Mouse (Mus musculus): ENCODE results near the gene Dus3l. TPM values are rescaled to one million over a fixed set of nuclear protein-coding genes. Genes with fewer than 3 reads are reported as not detected.

Dus3l gene
- total and polyA plus RNA-seq, 3 experiments, result 17.7 to 38.7 (median 19.4) TPM

- peak in 1 of 2 experiments; percentile 48 for DNase-seq
- H3K27ac ChIP-seq, result peak overlapping the region; percentile 55
- WGBS, result 1% methylated on average over 51 of the region's 51 CpGs
- TF ChIP-seq CTCF (IDR thresholded peaks at IDR 0.05), result peak; percentile 70
- no peak for TF ChIP-seq POLR2A (IDR thresholded peaks at IDR 0.05; ENCODE audit: insufficient read depth, low read depth, low read length)
- H3K79me2 ChIP-seq (replicated peaks; ENCODE audit: control insufficient read depth, insufficient read depth, low read length), result no peaks in the 10 kb centered on the region
- peaks cover 2% of the 10 kb centered on the region; the same call in 1 of the 2 replicates for H3K27me3 ChIP-seq (ENCODE audit: control insufficient read depth, insufficient read depth, low read length)
- intact Hi-C loops (cut with DNase I), result no loop called here
- peak overlapping the region; percentile 59 for H3K4me3 ChIP-seq
- peak overlapping the region; percentile 63 for H3K9ac ChIP-seq (ENCODE audit: low read depth, low read length)
- H3K36me3 ChIP-seq (ENCODE audit: control insufficient read depth, insufficient read depth, low read length), result no peaks in the 10 kb centered on the region
- no peaks in the 10 kb centered on the region for H3K4me1 ChIP-seq (ENCODE audit: control insufficient read depth, insufficient read depth, low read length)
Measured at GRCm38 (mm10) chr17:56756703-56757399, 7.7 kb upstream of the Dus3l start.

DNA sequence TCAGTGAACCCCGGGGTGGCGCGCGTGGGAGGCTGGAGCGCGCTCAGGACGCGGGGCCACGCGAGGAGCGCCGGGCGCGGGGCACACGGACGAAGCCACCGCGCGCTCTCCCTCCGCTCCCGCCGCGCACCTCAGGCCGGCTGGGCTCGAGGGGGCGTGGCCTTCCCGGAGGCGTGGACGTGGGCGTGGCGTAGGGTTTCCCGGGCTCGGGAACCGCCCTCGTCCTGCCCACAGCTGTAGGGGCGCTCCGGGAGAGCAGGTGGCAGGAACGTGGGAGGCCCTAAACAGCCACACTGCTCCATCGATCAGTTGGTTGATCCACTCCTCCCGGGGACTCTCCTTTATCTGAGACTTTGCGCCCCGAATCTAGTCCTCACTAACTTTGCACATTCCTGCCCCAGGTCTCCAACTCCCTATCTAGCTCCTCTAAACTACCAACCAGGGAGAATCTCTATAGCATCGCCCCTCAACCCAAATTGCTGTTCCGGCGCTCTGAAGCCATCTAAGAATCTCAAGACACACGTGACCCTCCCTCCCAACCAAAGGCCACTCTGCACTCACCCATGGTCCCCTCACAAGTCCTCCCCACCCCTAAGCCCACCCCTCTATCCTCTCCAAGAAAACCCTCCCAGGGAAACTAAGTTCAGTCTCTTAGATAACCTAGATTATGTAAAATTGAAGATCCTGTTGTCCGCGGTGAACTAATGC lies 7.0 kb upstream of the Dus3l start, which contains the start of gene Nrtn:
Nrtn (minus strand) TSS at position 115 of the 708 bp plus-strand sequence.
- peaks cover 2% of the 10 kb centered on the region; the same call in 1 of the 2 replicates for H3K27me3 ChIP-seq (ENCODE audit: control insufficient read depth, insufficient read depth, low read length)

GRCm38 (mm10) chr17:56758132-56758531 lies 6.4 kb upstream of the Dus3l start:
- Histone ChIP-seq H3K79me2 (replicated peaks; ENCODE audit: control insufficient read depth, insufficient read depth, low read length) (no peaks in the 10 kb centered on the region), H3K4me3 (no peak overlapping the region), H3K27me3 (ENCODE audit: control insufficient read depth, insufficient read depth, low read length) (peaks cover 2% of the 10 kb centered on the region; the same call in 1 of the 2 replicates), H3K4me1 (ENCODE audit: control insufficient read depth, insufficient read depth, low read length) (peaks cover 7% of the 10 kb centered on the region), H3K36me3 (ENCODE audit: control insufficient read depth, insufficient read depth, low read length) (no peaks in the 10 kb centered on the region), H3K9ac (ENCODE audit: low read depth, low read length) (no peak overlapping the region), H3K27ac (no peak overlapping the region)
- peak; percentile 68 for DNase-seq
- intact Hi-C loops (cut with DNase I), result no loop called here
- TF ChIP-seq EP300 (IDR thresholded peaks at IDR 0.05; ENCODE audit: insufficient read depth, low read depth, low read length) (no peak), CTCF (IDR thresholded peaks at IDR 0.05) (peak; percentile 71), POLR2A (IDR thresholded peaks at IDR 0.05; ENCODE audit: insufficient read depth, low read depth, low read length) (no peak)
- 8% methylated on average over 12 of the region's 12 CpGs for WGBS

More for the DNA sequence above, 7.0 kb upstream of the Dus3l start, which contains the start of gene Nrtn:
- 1% methylated on average over 42 of the region's 48 CpGs for WGBS
- Histone ChIP-seq H3K79me2 (replicated peaks; ENCODE audit: control insufficient read depth, insufficient read depth, low read length) (no peaks in the 10 kb centered on the region), H3K27ac (peak within 1 kb of the TSS; percentile 55), H3K4me1 (ENCODE audit: control insufficient read depth, insufficient read depth, low read length) (peaks cover 2% of the 10 kb centered on the region; the same call in 1 of the 2 replicates), H3K4me3 (peak within 1 kb of the TSS; percentile 59), H3K36me3 (ENCODE audit: control insufficient read depth, insufficient read depth, low read length) (no peaks in the 10 kb centered on the region), H3K9ac (ENCODE audit: low read depth, low read length) (peak within 1 kb of the TSS; percentile 63)
- peak; percentile 86 to 90 for DNase-seq
- TF ChIP-seq CTCF (IDR thresholded peaks at IDR 0.05) (no peak), POLR2A (IDR thresholded peaks at IDR 0.05; ENCODE audit: insufficient read depth, low read depth, low read length) (peak; percentile 45; the same call in 1 of the 2 replicates)
- intact Hi-C loops (cut with DNase I), result no loop called here

DNA sequence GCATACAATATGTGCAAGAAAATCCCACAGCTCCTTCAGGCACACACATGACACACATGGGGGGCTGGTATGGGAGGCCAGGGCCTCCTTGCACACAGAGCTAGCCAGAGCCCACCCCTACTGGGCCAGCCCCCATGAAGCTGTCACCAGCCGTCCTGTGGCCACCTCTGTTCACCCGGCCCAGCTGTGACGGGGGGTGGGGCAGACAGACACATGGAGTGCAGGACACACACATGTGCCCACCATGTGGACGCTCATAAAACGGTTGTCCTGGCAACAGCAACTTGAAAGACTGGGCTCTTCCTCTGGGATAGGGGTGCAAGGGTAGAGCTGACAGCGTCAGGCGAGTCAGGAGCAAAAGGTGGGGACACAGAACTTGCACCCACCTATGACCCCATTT lies 5.3 kb upstream of the Dus3l start:
- Histone ChIP-seq H3K9ac (ENCODE audit: low read depth, low read length) (no peak overlapping the region), H3K27me3 (ENCODE audit: control insufficient read depth, insufficient read depth, low read length) (peaks cover 2% of the 10 kb centered on the region; the same call in 1 of the 2 replicates), H3K36me3 (ENCODE audit: control insufficient read depth, insufficient read depth, low read length) (no peaks in the 10 kb centered on the region), H3K79me2 (replicated peaks; ENCODE audit: control insufficient read depth, insufficient read depth, low read length) (no peaks in the 10 kb centered on the region), H3K4me1 (ENCODE audit: control insufficient read depth, insufficient read depth, low read length) (peaks cover 11% of the 10 kb centered on the region), H3K4me3 (no peak overlapping the region), H3K27ac (no peak overlapping the region)
- intact Hi-C loops (cut with DNase I), result no loop called here
- TF ChIP-seq POLR2A (IDR thresholded peaks at IDR 0.05; ENCODE audit: insufficient read depth, low read depth, low read length) (no peak), CTCF (IDR thresholded peaks at IDR 0.05) (no peak)
- DNase-seq, result no peak
- 66% methylated on average over 7 of the region's 7 CpGs for WGBS

DNA sequence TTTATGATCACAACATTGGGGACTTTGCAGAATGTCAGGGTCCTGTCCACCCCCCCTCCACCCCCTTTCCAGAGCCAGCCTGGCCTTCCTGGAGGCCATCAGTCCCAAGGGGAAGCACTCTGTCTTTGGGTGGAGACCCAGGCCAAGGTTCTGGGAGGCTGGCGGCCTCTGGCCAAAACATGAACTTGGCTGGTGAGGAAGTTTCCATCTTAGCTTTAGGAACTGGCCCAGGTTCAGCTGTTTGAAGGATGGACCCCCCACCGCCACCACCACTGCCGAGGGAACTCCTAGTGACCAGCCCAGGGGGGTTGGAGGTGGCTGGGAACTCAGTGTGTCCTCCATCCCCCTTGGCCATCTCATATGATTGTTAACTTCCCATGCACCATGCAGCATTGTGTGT lies 3.5 kb upstream of the Dus3l start:
- intact Hi-C loops (cut with DNase I), result loop anchor here (5.0 kb wide), 2 partner anchors 89 to 134 kb away; partner anchors contain the start of genes Catsperd, Lonp1 and Ranbp3
- TF ChIP-seq CTCF (IDR thresholded peaks at IDR 0.05) (no peak), POLR2A (IDR thresholded peaks at IDR 0.05; ENCODE audit: insufficient read depth, low read depth, low read length) (no peak), EP300 (IDR thresholded peaks at IDR 0.05; ENCODE audit: insufficient read depth, low read depth, low read length) (no peak)
- peaks cover 14% of the 10 kb centered on the region for H3K4me1 ChIP-seq (ENCODE audit: control insufficient read depth, insufficient read depth, low read length)
- 53% methylated on average over 3 of the region's 3 CpGs for WGBS
- H3K79me2 ChIP-seq (replicated peaks; ENCODE audit: control insufficient read depth, insufficient read depth, low read length), result no peaks in the 10 kb centered on the region
- no peaks in the 10 kb centered on the region for H3K36me3 ChIP-seq (ENCODE audit: control insufficient read depth, insufficient read depth, low read length)
- H3K9ac ChIP-seq (ENCODE audit: low read depth, low read length), result no peak overlapping the region
- no peak overlapping the region for H3K4me3 ChIP-seq
- DNase-seq, result no peak
- no peaks in the 10 kb centered on the region for H3K27me3 ChIP-seq (ENCODE audit: control insufficient read depth, insufficient read depth, low read length)
- H3K27ac ChIP-seq, result no peak overlapping the region
